Mouse (Mus musculus) kidney, adult 2 months (tissue): Measurements from ENCODE around the gene Dcaf15.

Experiments
- CTCF ChIP-seq: fragments of 200-500 bp; conservative IDR thresholded peaks from 2 replicates; pipeline ENCODE4 v1.5.1; 2011; ENCODE audit warnings: low read depth, mild to moderate bottlenecking, control low read depth, low read length, moderate library complexity, mixed read lengths; ENCODE audit not compliant: insufficient read depth, insufficient read length
- POLR2A ChIP-seq: fragments of 200-500 bp; IDR thresholded peaks from one replicate; pipeline ENCODE4 v1.6.1; 2011; ENCODE audit warnings: low read depth, low read length, control low read depth

- TF ChIP-seq CTCF, result no peak
- TF ChIP-seq POLR2A, result no peak
These were observed 51.8 kb downstream of the Dcaf15 start for GRCm38 (mm10) chr8:84052746-84053145.
